Mouse (Mus musculus): ENCODE results near the gene Ube3c.
A peak's percentile ranks its signal among the peaks of the same experiment; 100 is the strongest.

Gene Ube3c

GRCm38 (mm10) chr5:29674305-29674704 lies 105.3 kb downstream of the Ube3c start:
- DNase-seq: no peak

- no peak for DNase-seq
Measured at GRCm38 (mm10) chr5:29676445-29676844, 107.4 kb downstream of the Ube3c start.

- DNase-seq: no peak
Measured at GRCm38 (mm10) chr5:29685085-29685484, 116.0 kb downstream of the Ube3c start.

- DNase-seq: peak; percentile 80
Measured at GRCm38 (mm10) chr5:29687671-29688070, 118.6 kb downstream of the Ube3c start.

GRCm38 (mm10) chr5:29688352-29688751 lies 119.3 kb downstream of the Ube3c start:
- DNase-seq: no peak

GRCm38 (mm10) chr5:29698493-29698892 lies 129.5 kb downstream of the Ube3c start:
- no peak for DNase-seq

GRCm38 (mm10) chr5:29699520-29700202 lies 130.6 kb downstream of the Ube3c start:
- no peak for DNase-seq

GRCm38 (mm10) chr5:29707241-29707640 lies 138.2 kb downstream of the Ube3c start:
- DNase-seq: no peak

- DNase-seq: peak; percentile 35
Measured at GRCm38 (mm10) chr5:29708258-29708657, 139.2 kb downstream of the Ube3c start.

- no peak for DNase-seq
Measured at GRCm38 (mm10) chr5:29711631-29712030, 142.6 kb downstream of the Ube3c start.

GRCm38 (mm10) chr5:29712906-29713305 lies 143.9 kb downstream of the Ube3c start:
- no peak for DNase-seq

GRCm38 (mm10) chr5:29721159-29721558 lies 152.1 kb downstream of the Ube3c start:
- DNase-seq: no peak

GRCm38 (mm10) chr5:29725369-29725768 lies 156.3 kb downstream of the Ube3c start:
- DNase-seq: no peak
